Mouse (Mus musculus) skeletal muscle tissue, adult 2 months (tissue): ENCODE measurements at regions not wholly inside any gene's neighbourhood (a gene's known extent, or its start where the extent isn't known, plus 50 kb on each side); places are given as distances from the start of the nearest gene placed in this dataset.

Source experiments
- DNase-seq: peaks from one replicate; pipeline ENCODE4 v3.0.0-alpha.2; 2012; ENCODE audit warnings: low read depth, low spot score

GRCm38 (mm10) chr5:125843259-125843658 is 311.7 kb downstream of the Tmem132b start:
- DNase-seq = no peak

GRCm38 (mm10) chr5:125849722-125850121 is 318.1 kb downstream of the Tmem132b start:
- no peak for DNase-seq

GRCm38 (mm10) chr5:125876296-125876695 is 344.7 kb downstream of the Tmem132b start:
- peak; percentile 36 for DNase-seq

GRCm38 (mm10) chr5:125888840-125889239 is 357.3 kb downstream of the Tmem132b start:
- no peak for DNase-seq

- no peak for DNase-seq
Measured at GRCm38 (mm10) chr5:125893864-125894263, 362.3 kb downstream of the Tmem132b start.

GRCm38 (mm10) chr5:125902038-125902437 is 370.5 kb downstream of the Tmem132b start:
- DNase-seq = no peak

GRCm38 (mm10) chr5:125904426-125904825 is 372.9 kb downstream of the Tmem132b start:
- no peak for DNase-seq

- DNase-seq = no peak
Measured at GRCm38 (mm10) chr5:125907332-125907731, 375.8 kb downstream of the Tmem132b start.

GRCm38 (mm10) chr5:125907909-125908308 is 376.3 kb downstream of the Tmem132b start:
- no peak for DNase-seq

GRCm38 (mm10) chr5:125915857-125916256 is 384.3 kb downstream of the Tmem132b start:
- DNase-seq = no peak

GRCm38 (mm10) chr5:125920965-125921364 is 389.4 kb downstream of the Tmem132b start:
- DNase-seq = no peak

GRCm38 (mm10) chr5:125925856-125926497 is 394.4 kb downstream of the Tmem132b start:
- no peak for DNase-seq

GRCm38 (mm10) chr5:125931502-125931901 is 399.9 kb downstream of the Tmem132b start:
- DNase-seq = no peak

GRCm38 (mm10) chr5:125939416-125939815 is 407.8 kb downstream of the Tmem132b start:
- no peak for DNase-seq

GRCm38 (mm10) chr5:125946729-125947128 is 415.2 kb downstream of the Tmem132b start:
- no peak for DNase-seq

- no peak for DNase-seq
Measured at GRCm38 (mm10) chr5:125951641-125952040, 420.1 kb downstream of the Tmem132b start.

GRCm38 (mm10) chr5:125964039-125964438 is 432.5 kb downstream of the Tmem132b start:
- no peak for DNase-seq

- no peak for DNase-seq
Measured at GRCm38 (mm10) chr5:125968151-125968550, 436.6 kb downstream of the Tmem132b start.

- DNase-seq = no peak
Measured at GRCm38 (mm10) chr5:125974035-125974434, 442.5 kb downstream of the Tmem132b start.

GRCm38 (mm10) chr5:125979801-125980200 is 448.2 kb downstream of the Tmem132b start:
- DNase-seq = no peak

- no peak for DNase-seq
Measured at GRCm38 (mm10) chr5:125985356-125985755, 453.8 kb downstream of the Tmem132b start.

- DNase-seq = no peak
Measured at GRCm38 (mm10) chr5:125997173-125997572, 465.6 kb downstream of the Tmem132b start.

GRCm38 (mm10) chr5:126007871-126008270 is 476.3 kb downstream of the Tmem132b start:
- peak; percentile 5 for DNase-seq

GRCm38 (mm10) chr5:126008321-126008720 is 476.7 kb downstream of the Tmem132b start:
- no peak for DNase-seq
